Mouse (Mus musculus) myocyte (in vitro differentiated cells): ENCODE measurements around the gene Flt1.

ENCODE experiments used
- POLR2A ChIP-seq: IDR thresholded peaks from one replicate; pipeline ENCODE4 v1.6.1; 2011; ENCODE audit warnings: low read depth, mild to moderate bottlenecking, control low read depth, moderate library complexity; ENCODE audit not compliant: insufficient read length
- TCF3 ChIP-seq: IDR thresholded peaks from one replicate; pipeline ENCODE4 v1.6.1; 2011; ENCODE audit warnings: low read depth, control low read depth; ENCODE audit not compliant: insufficient read length

DNA sequence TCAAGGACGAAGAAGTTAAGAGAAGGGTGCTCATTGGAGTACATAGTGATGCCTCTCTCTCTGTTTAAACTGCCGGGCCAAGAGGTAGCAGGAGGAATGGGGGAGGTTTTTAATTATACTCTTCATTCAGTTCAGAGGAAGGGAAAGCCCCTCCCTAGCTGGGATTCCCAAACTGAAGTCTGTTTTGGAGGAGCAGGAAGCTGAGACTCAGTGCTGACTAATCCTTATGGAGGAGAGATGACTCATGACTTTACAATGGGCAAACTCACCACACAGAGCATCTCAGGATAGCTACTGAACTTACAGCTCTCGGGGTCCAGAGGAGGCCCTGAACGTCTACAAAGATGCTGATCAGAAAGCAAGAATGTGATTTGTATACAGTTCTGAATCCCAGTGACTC is 18.3 kb downstream of the Flt1 start:
- TF ChIP-seq POLR2A: no peak
- TF ChIP-seq TCF3: no peak
